Mouse (Mus musculus) liver, embryonic 14.5 days (tissue): ENCODE measurements around the gene Tmtc3. TPM values are rescaled to one million over a fixed set of nuclear protein-coding genes. Genes with fewer than 3 reads are reported as not detected.

Experiments
- ATAC-seq: fragments of 200-750 bp; cut with Nextera tagmentation; 2 replicates; pipeline ENCODE4 v1.8.0; 2017; ENCODE audit warnings: moderate number of reproducible peaks, mild to moderate bottlenecking, moderate library complexity; ENCODE audit not compliant: insufficient read depth
- DNase-seq, 3 experiments: peaks; one replicate each; pipeline ENCODE4 v3.0.0-alpha.2; 2012 to 2013; ENCODE audit warnings: low read depth in 3 of 3, low spot score in 3 of 3
- H3K27ac ChIP-seq: fragments of 300-500 bp; sonication (generic); 2 replicates; pipeline ENCODE4 v1.5.1; 2014; ENCODE audit warnings: moderate library complexity, mild to moderate bottlenecking, control low read depth, inconsistent platforms
- H3K27me3 ChIP-seq: fragments of 300-500 bp; sonication (generic); 2 replicates; pipeline ENCODE4 v1.6.1; 2014; ENCODE audit warnings: mild to moderate bottlenecking, low read length, moderate library complexity; ENCODE audit not compliant: control insufficient read depth, insufficient read depth
- H3K36me3 ChIP-seq: fragments of 300-500 bp; sonication (generic); replicated peaks from 2 replicates; pipeline ENCODE4 v1.6.1; 2014; ENCODE audit warnings: low read depth; ENCODE audit not compliant: control insufficient read depth, insufficient read depth
- H3K4me1 ChIP-seq, 2 experiments: fragments of 200-500 bp in 1 of 2; fragments of 300-500 bp in 1 of 2; sonication (generic) in 1 of 2; replicated peaks; 2 replicates each; pipeline ENCODE4 v1.6.1; 2012 to 2014; ENCODE audit warnings: antibody characterized with exemption in 1 of 2, inconsistent platforms in 1 of 2, low read length in 1 of 2; ENCODE audit not compliant: control insufficient read depth in 2 of 2, insufficient read depth in 2 of 2
- H3K4me2 ChIP-seq: fragments of 300-500 bp; sonication (generic); 2 replicates; pipeline ENCODE4 v1.6.1; 2014; ENCODE audit warnings: low read depth, mild to moderate bottlenecking, control low read depth, moderate library complexity
- H3K4me3 ChIP-seq, 2 experiments: fragments of 200-500 bp in 1 of 2; fragments of 300-500 bp in 1 of 2; sonication (generic) in 1 of 2; 2 replicates each; pipeline ENCODE4 v1.5.1; 2012 to 2014; ENCODE audit warnings: low read depth in 2 of 2, low read length in 2 of 2, mild to moderate bottlenecking in 2 of 2, control low read depth in 1 of 2, inconsistent platforms in 1 of 2, moderate library complexity in 1 of 2; ENCODE audit not compliant: insufficient read depth in 1 of 2
- H3K9ac ChIP-seq: fragments of 300-500 bp; sonication (generic); replicated peaks from 2 replicates; pipeline ENCODE4 v1.6.1; 2014; ENCODE audit warnings: mild to moderate bottlenecking, control low read depth, moderate library complexity
- H3K9me3 ChIP-seq: fragments of 300-500 bp; sonication (generic); 2 replicates; pipeline ENCODE4 v1.6.1; 2016; ENCODE audit warnings: low read length, mixed read lengths; ENCODE audit not compliant: control insufficient read depth
- CTCF ChIP-seq: IDR thresholded peaks from 2 replicates; pipeline ENCODE4 v1.5.1; 2016; ENCODE audit warnings: antibody characterized with exemption, low read depth, control low read depth
- EP300 ChIP-seq: IDR thresholded peaks from 2 replicates; pipeline ENCODE4 v1.6.1; 2016; ENCODE audit warnings: antibody characterized with exemption, low read depth
- WGBS: fragments of 180-500 bp; shearing (Covaris S2); extraction: QIAGEN DNeasy Blood & Tissue Kit; methylation state at CpG from one replicate; pipeline ENCODE4 v1.1.7; 2014; ENCODE audit not compliant: insufficient replicate concordance; 5-methylcytosine and 5-hydroxymethylcytosine counted together
- polyA plus RNA-seq, 2 experiments: library from polyadenylated mRNA; depleted of rRNA in 1 of 2; stranded (reverse) in 1 of 2; unstranded in 1 of 2; fragments of >200 nt; fragmentation: Nextera tagmentation in 1 of 2; extraction: Ambion mirVana in 1 of 2; gene quantifications; 2 replicates each; pipeline versions ENCODE4 v1.2.1 to v1.2.3; 2012 to 2014

Gene Tmtc3
- polyA plus RNA-seq (2012; rRNA removed) (3.0 and 3.4 TPM in 2 replicates), polyA plus RNA-seq (2014; fragmentation: Nextera tagmentation; extraction: Ambion mirVana) (5.7 and 6.8 TPM in 2 replicates)

GRCm38 (mm10) chr10:100487097-100487978 lies at the start of gene Tmtc3, which contains the start of gene Cep290:
Gene Tmtc3 (minus strand): TSS chr10:100487350.
Gene Cep290 (plus strand): TSS chr10:100487558.
- Histone ChIP-seq H3K9me3 (no peaks in the 10 kb centered on the region), H3K4me2 (peak within 1 kb of the TSS; percentile 81), H3K36me3 (no peaks in the 10 kb centered on the region), H3K27ac (peak within 1 kb of the TSS; percentile 55), H3K27me3 (no peaks in the 10 kb centered on the region), H3K9ac (peak within 1 kb of the TSS; percentile 85), H3K4me3 (peak within 1 kb of the TSS; percentile 87 to 96), H3K4me1 (peaks cover 0 to 3% of the 10 kb centered on the region in 2 experiments; a peak in 1 of 4 replicates)
- ATAC-seq (peak; percentile 96), DNase-seq (peak; percentile 94 to 96 (median 95))
- TF ChIP-seq EP300 (no peak), CTCF (no peak)
- under 1% methylated on average over 63 of the region's 63 CpGs for WGBS

- peak; percentile 93 for ATAC-seq
- DNase-seq, result peak; percentile 47 to 62 (median 49)
- Histone ChIP-seq H3K27me3 (no peaks in the 10 kb centered on the region), H3K4me3 (no peak overlapping the region), H3K4me1 (peaks cover 8 to 14% of the 10 kb centered on the region in 2 experiments), H3K9ac (0 out of 2 replicates have a peak overlapping the region, but pooled peaks have one; percentile 5), H3K4me2 (peak overlapping the region; percentile 46), H3K36me3 (peaks cover 2% of the 10 kb centered on the region; the same call in 1 of the 2 replicates), H3K27ac (peak overlapping the region; percentile 72), H3K9me3 (no peaks in the 10 kb centered on the region)
- 51% methylated on average over 9 of the region's 9 CpGs for WGBS
- TF ChIP-seq CTCF, result no peak
- TF ChIP-seq EP300, result peak; percentile 92
Observed at GRCm38 (mm10) chr10:100524499-100525390, 37.6 kb upstream of the Tmtc3 start.

GRCm38 (mm10) chr10:100522330-100522729 lies 35.2 kb upstream of the Tmtc3 start:
- no peak overlapping the region for H3K4me3 ChIP-seq
- WGBS, result 90% methylated on average over 9 of the region's 9 CpGs
- peaks cover 2% of the 10 kb centered on the region; the same call in 1 of the 2 replicates for H3K36me3 ChIP-seq
- H3K27ac ChIP-seq, result no peak overlapping the region
- no peak overlapping the region for H3K9ac ChIP-seq
- TF ChIP-seq CTCF, result no peak
- TF ChIP-seq EP300, result no peak
- peaks cover 8 to 14% of the 10 kb centered on the region in 2 experiments for H3K4me1 ChIP-seq
- H3K27me3 ChIP-seq, result no peaks in the 10 kb centered on the region
- H3K4me2 ChIP-seq, result no peak overlapping the region
- no peaks in the 10 kb centered on the region for H3K9me3 ChIP-seq
- DNase-seq, result no peak
- no peak for ATAC-seq

DNA sequence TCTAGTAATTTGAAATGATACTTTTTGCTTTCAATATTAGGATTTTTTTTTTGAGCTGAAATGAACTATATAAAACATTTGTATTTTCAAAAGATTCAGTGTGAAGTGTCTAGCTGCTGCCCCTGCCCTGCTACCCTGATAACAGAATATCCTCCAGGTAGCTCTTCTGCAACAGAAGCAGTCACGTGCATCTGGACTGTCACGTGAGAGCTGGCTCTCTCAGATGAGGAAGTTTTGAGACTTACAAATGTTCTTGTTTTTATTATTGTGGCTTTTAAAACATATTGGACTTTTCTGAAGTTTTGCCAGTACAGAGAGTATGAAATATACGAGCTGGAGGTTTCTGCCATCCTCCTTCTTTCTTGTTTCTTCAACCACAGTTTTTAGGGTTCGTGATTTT lies 34.5 kb upstream of the Tmtc3 start:
- WGBS, result 51% methylated on average over 4 of the region's 4 CpGs
- no peak for DNase-seq
- Histone ChIP-seq H3K9me3 (no peaks in the 10 kb centered on the region), H3K9ac (no peak overlapping the region), H3K4me1 (peaks cover 8 to 14% of the 10 kb centered on the region in 2 experiments), H3K4me2 (no peak overlapping the region), H3K27me3 (no peaks in the 10 kb centered on the region), H3K27ac (no peak overlapping the region), H3K4me3 (no peak overlapping the region), H3K36me3 (peaks cover 2% of the 10 kb centered on the region; the same call in 1 of the 2 replicates)
- no peak for ATAC-seq
- TF ChIP-seq EP300 (no peak), CTCF (no peak)
